Mouse (Mus musculus): ENCODE measurements around the gene Ccdc84. TPM values are rescaled to one million over a fixed set of nuclear protein-coding genes. Genes with fewer than 3 reads are reported as not detected.

The Ccdc84 gene
- polyA plus RNA-seq, 1 experiment: 10.9 TPM

DNA sequence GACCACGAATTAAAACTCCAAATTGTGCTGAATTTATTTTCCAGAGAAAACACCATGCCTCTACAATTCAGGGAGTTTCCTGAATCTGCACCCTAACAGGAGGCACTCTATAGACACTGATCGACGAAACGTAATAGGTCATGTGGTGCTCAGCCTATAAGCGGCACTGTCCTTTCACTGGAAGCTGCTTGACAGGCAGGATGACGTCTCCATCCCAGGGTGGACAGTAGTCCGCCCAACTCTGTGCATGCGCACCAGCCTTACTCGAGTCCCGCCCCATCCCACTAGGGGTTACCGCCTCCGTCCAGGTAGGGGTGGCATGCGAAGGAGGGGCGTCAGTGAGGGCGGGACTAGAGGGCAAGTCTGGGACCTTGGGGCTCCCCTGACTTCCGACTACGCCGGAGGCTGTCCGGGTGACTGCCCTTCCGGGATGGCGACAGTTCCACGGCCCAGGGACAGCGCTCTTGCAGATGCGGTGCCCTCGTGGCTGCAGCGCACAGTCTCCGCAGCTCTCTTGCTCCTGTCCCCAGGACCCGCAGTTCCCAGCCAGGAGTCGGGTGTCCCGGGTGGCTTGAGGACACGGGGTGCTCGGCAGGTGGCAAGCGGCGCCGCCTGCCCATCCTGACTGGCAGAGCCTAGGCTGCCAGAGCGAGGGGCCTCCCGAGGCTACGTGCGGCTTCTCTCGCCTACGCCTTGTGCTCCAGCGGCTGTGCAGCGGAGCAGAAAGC lies 21.5 kb downstream of the Ccdc84 start, which contains the start of gene Slc37a4:
Slc37a4 (plus strand) TSS at position 169 of the 728 bp plus-strand sequence.
- peak; percentile 52; the same call in 1 of the 2 replicates for TF ChIP-seq POLR2A (IDR thresholded peaks at IDR 0.05; ENCODE audit: control insufficient read depth, low read depth, low read length)
- no peak for TF ChIP-seq CTCF (IDR thresholded peaks at IDR 0.05; ENCODE audit: control insufficient read depth, insufficient read depth, insufficient replicate concordance, low read depth, low read length)
- H3K4me3 ChIP-seq (ENCODE audit: control insufficient read depth, low read depth, low read length): peak within 1 kb of the TSS; percentile 86
- peaks cover 3% of the 10 kb centered on the region; the same call in 1 of the 2 replicates for H3K4me1 ChIP-seq (ENCODE audit: control insufficient read depth, insufficient read depth, low read length)
- H3K27ac ChIP-seq (ENCODE audit: control insufficient read depth, insufficient read depth, low read depth, low read length): peak within 1 kb of the TSS; percentile 25; the same call in 1 of the 2 replicates
- no peaks in the 10 kb centered on the region for H3K27me3 ChIP-seq (ENCODE audit: control insufficient read depth, insufficient read depth, low read length)
- no peaks in the 10 kb centered on the region for H3K36me3 ChIP-seq (ENCODE audit: control insufficient read depth, insufficient read depth, low read length)

DNA sequence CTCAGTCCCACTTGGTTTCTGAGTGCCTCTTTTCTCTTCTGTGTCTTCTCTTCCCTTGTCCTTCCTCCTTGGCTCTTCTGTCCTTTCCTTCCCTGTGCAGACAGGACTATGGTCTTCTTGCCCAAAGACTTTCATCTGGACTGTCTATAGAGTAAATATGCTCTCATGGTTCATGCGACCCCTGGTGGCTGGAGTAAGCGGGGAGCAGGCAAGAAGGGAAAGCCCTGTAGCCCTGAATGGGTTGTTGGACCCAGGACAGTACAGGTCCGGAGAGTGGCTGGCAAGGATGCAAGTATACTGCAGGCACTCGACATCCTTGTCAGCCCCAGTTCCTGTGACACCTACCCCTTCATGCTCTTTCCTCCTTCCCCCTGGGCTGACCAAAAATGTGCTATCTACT lies 26.9 kb downstream of the Ccdc84 start:
- Histone ChIP-seq H3K36me3 (ENCODE audit: control insufficient read depth, insufficient read depth, low read length) (peaks cover 3% of the 10 kb centered on the region), H3K4me3 (ENCODE audit: control insufficient read depth, low read depth, low read length) (no peak overlapping the region), H3K4me1 (ENCODE audit: control insufficient read depth, insufficient read depth, low read length) (no peaks in the 10 kb centered on the region), H3K27me3 (ENCODE audit: control insufficient read depth, insufficient read depth, low read length) (no peaks in the 10 kb centered on the region), H3K27ac (ENCODE audit: control insufficient read depth, insufficient read depth, low read depth, low read length) (no peak overlapping the region)
- TF ChIP-seq CTCF (IDR thresholded peaks at IDR 0.05; ENCODE audit: control insufficient read depth, insufficient read depth, insufficient replicate concordance, low read depth, low read length) (peak; percentile 44; the same call in 1 of the 2 replicates), POLR2A (IDR thresholded peaks at IDR 0.05; ENCODE audit: control insufficient read depth, low read depth, low read length) (no peak)

DNA sequence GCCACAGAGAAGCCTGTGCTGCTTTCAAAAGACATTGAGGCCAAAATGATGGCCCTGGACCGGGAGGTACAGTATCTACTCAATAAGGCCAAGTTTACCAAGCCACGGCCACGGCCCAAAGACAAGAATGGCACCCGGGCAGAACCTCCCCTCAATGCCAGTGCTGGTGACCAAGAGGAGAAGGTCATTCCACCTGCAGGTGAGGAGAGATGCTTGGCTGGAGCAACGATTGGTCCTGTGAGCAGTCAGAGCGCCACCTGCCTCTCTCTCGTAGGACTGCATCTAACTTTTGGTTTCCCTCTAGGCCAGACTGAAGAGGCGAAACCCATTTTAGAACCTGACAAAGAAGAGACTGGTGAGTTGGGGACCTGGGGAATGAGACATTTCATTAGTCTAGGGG lies 29.1 kb downstream of the Ccdc84 start:
- Histone ChIP-seq H3K27me3 (ENCODE audit: control insufficient read depth, insufficient read depth, low read length) (no peaks in the 10 kb centered on the region), H3K36me3 (ENCODE audit: control insufficient read depth, insufficient read depth, low read length) (peaks cover 6% of the 10 kb centered on the region), H3K4me3 (ENCODE audit: control insufficient read depth, low read depth, low read length) (no peak overlapping the region), H3K27ac (ENCODE audit: control insufficient read depth, insufficient read depth, low read depth, low read length) (no peak overlapping the region), H3K4me1 (ENCODE audit: control insufficient read depth, insufficient read depth, low read length) (no peaks in the 10 kb centered on the region)
- TF ChIP-seq CTCF (IDR thresholded peaks at IDR 0.05; ENCODE audit: control insufficient read depth, insufficient read depth, insufficient replicate concordance, low read depth, low read length) (peak; percentile 60; the same call in 1 of the 2 replicates), POLR2A (IDR thresholded peaks at IDR 0.05; ENCODE audit: control insufficient read depth, low read depth, low read length) (no peak)

DNA sequence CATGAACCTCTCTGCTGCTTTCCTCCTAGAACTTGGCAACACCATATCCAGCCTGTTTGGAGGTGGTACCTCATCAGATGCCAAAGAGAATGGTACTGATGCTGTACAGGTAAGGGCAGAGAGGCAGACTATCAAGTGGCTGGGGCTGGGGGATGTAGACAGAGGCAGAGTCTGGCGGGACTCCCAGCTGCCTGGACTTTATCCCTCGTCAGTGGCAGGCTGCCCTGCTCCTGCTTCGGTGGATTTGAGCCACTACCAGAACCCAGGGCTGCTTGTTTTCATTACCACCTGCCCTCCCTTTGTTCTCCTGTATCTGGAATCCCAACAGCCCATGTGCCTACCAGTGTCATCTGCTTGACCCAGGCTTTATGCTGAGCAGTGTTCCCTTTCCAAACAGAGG lies 31.1 kb downstream of the Ccdc84 start:
- Histone ChIP-seq H3K36me3 (ENCODE audit: control insufficient read depth, insufficient read depth, low read length) (peaks cover 7% of the 10 kb centered on the region), H3K27ac (ENCODE audit: control insufficient read depth, insufficient read depth, low read depth, low read length) (no peak overlapping the region), H3K4me3 (ENCODE audit: control insufficient read depth, low read depth, low read length) (no peak overlapping the region), H3K4me1 (ENCODE audit: control insufficient read depth, insufficient read depth, low read length) (no peaks in the 10 kb centered on the region), H3K27me3 (ENCODE audit: control insufficient read depth, insufficient read depth, low read length) (no peaks in the 10 kb centered on the region)
- TF ChIP-seq POLR2A (IDR thresholded peaks at IDR 0.05; ENCODE audit: control insufficient read depth, low read depth, low read length): no peak
- no peak for TF ChIP-seq CTCF (IDR thresholded peaks at IDR 0.05; ENCODE audit: control insufficient read depth, insufficient read depth, insufficient replicate concordance, low read depth, low read length)

DNA sequence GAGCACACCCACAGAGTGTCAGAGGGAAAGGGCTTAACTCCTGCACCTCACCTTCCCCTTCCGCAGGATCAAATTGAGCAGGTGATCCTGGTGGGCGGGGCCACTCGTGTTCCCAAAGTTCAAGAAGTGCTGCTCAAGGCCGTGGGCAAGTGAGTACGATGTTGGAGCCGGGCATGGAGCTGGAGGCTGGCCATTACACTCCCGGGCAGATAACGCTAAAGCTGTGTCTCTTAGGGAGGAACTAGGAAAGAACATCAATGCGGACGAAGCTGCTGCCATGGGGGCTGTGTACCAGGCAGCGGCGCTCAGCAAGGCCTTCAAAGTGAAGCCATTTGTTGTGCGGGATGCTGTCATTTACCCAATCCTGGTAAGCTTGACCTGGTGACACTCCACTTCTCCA lies 33.8 kb downstream of the Ccdc84 start:
- Histone ChIP-seq H3K27me3 (ENCODE audit: control insufficient read depth, insufficient read depth, low read length) (no peaks in the 10 kb centered on the region), H3K4me1 (ENCODE audit: control insufficient read depth, insufficient read depth, low read length) (peaks cover 3% of the 10 kb centered on the region), H3K4me3 (ENCODE audit: control insufficient read depth, low read depth, low read length) (no peak overlapping the region), H3K27ac (ENCODE audit: control insufficient read depth, insufficient read depth, low read depth, low read length) (no peak overlapping the region), H3K36me3 (ENCODE audit: control insufficient read depth, insufficient read depth, low read length) (peaks cover 11% of the 10 kb centered on the region)
- TF ChIP-seq CTCF (IDR thresholded peaks at IDR 0.05; ENCODE audit: control insufficient read depth, insufficient read depth, insufficient replicate concordance, low read depth, low read length) (no peak), POLR2A (IDR thresholded peaks at IDR 0.05; ENCODE audit: control insufficient read depth, low read depth, low read length) (no peak)

DNA sequence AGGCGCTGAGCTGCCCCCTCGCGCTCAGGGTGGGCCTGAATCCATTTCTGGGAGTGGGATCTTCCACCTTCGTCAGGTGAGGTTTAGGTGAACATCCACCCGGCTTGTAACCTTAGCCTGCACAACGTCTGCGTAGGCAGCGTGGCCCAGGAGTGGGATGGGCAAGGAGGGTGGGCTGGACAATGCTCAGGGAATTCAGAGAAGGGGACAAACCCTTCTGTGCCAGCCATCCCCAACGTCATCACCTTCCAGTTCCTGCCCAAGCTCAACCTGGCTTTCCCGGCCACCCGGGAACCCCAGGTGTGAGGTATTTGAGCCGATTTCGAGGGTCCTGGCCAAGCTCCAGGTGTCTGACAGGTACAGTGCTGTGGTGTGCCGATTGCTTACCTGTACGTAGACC lies 38.5 kb downstream of the Ccdc84 start:
- H3K27ac ChIP-seq (ENCODE audit: control insufficient read depth, insufficient read depth, low read depth, low read length): peak overlapping the region; percentile 98
- peaks cover 3% of the 10 kb centered on the region for H3K4me1 ChIP-seq (ENCODE audit: control insufficient read depth, insufficient read depth, low read length)
- H3K36me3 ChIP-seq (ENCODE audit: control insufficient read depth, insufficient read depth, low read length): peaks cover 5% of the 10 kb centered on the region
- no peaks in the 10 kb centered on the region for H3K27me3 ChIP-seq (ENCODE audit: control insufficient read depth, insufficient read depth, low read length)
- peak overlapping the region; percentile 98 for H3K4me3 ChIP-seq (ENCODE audit: control insufficient read depth, low read depth, low read length)
- TF ChIP-seq POLR2A (IDR thresholded peaks at IDR 0.05; ENCODE audit: control insufficient read depth, low read depth, low read length): no peak
- TF ChIP-seq CTCF (IDR thresholded peaks at IDR 0.05; ENCODE audit: control insufficient read depth, insufficient read depth, insufficient replicate concordance, low read depth, low read length): no peak

DNA sequence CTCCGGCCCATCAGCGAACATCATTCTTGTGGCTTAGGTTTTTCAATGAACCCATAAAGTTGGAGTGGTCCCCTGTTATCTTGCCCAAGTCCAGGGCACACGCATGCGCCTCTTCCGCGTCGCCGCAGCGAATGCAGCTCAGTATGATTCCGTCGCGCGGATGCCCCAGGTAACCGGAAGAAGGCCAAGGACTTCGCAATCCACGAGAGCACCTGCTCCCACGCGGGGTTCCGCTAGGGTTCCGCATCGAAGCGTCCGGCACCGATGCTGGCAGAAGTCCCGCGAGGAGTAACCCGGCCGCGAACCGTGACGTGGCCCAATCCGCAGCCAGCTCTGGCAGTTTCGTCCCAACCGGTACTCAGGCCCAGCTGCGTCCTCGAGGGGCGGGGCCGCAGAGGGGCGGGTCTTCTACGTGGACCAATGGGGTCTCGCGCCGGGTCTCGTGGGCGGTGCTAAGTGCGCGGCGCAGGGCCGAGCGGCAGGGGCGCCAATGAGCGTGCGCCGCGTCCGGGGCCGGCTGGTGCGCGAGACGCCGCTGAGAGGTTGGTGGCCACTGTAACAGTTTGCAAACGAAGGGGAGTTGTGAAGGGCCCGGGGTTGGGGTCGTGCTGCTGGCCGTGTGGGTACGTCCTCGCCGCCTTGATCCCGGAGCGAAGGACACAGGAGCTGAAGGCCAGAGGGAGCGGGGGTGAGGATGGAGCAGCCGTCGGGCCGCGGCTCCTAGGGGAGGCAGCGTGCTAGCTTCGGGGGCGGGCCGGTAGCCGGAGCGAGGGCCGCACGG lies 39.1 kb downstream of the Ccdc84 start, which contains the start of gene Hyou1:
Hyou1 (plus strand) TSS at position 437 of the 781 bp plus-strand sequence.
- H3K36me3 ChIP-seq (ENCODE audit: control insufficient read depth, insufficient read depth, low read length): peaks cover 5% of the 10 kb centered on the region
- H3K4me1 ChIP-seq (ENCODE audit: control insufficient read depth, insufficient read depth, low read length): peaks cover 3% of the 10 kb centered on the region
- TF ChIP-seq CTCF (IDR thresholded peaks at IDR 0.05; ENCODE audit: control insufficient read depth, insufficient read depth, insufficient replicate concordance, low read depth, low read length) (0 out of 2 replicates have a peak, but pooled peaks have one; percentile 1), POLR2A (IDR thresholded peaks at IDR 0.05; ENCODE audit: control insufficient read depth, low read depth, low read length) (peak; percentile 74)
- H3K27me3 ChIP-seq (ENCODE audit: control insufficient read depth, insufficient read depth, low read length): no peaks in the 10 kb centered on the region
- peak within 1 kb of the TSS; percentile 98 for H3K4me3 ChIP-seq (ENCODE audit: control insufficient read depth, low read depth, low read length)
- peak within 1 kb of the TSS; percentile 98 for H3K27ac ChIP-seq (ENCODE audit: control insufficient read depth, insufficient read depth, low read depth, low read length)

Data from testis, adult 2 months (tissue).